Mouse (Mus musculus) heart, postnatal 14 days (tissue): ENCODE data around the gene Lrrfip2. TPM values are rescaled to one million over a fixed set of nuclear protein-coding genes. Genes with fewer than 3 reads are reported as not detected.
A peak's percentile ranks its signal among the peaks of the same experiment; 100 is the strongest.

Experiments
- DNase-seq, 2 experiments: peaks; one replicate each; pipeline ENCODE4 v3.0.0; 2021 to 2022
- intact Hi-C: fragments of 180-260 bp; cut with DNase I; formaldehyde crosslinking; loops from one replicate; pipeline ENCODE4 v1.15.1; 2025
- total RNA-seq, 2 experiments: library from RNA; stranded (reverse); gene quantifications; 2 replicates each; pipeline ENCODE4 v1.2.3; 2021

Gene Lrrfip2
- total RNA-seq, 2 experiments from 2014 or later = 85.8 to 86.9 TPM

GRCm38 (mm10) chr9:111209158-111209699 lies 91.8 kb downstream of the Lrrfip2 start:
- DNase-seq = no peak
- intact Hi-C loops = loop anchor here (5.0 kb wide), 1 partner anchor 117 kb away; no protein-coding TSS in a partner anchor

GRCm38 (mm10) chr9:111210412-111210811 lies 93.0 kb downstream of the Lrrfip2 start:
- intact Hi-C loops = loop anchor here (5.0 kb wide), 1 partner anchor 93 kb away; the partner anchor contains the start of gene Lrrfip2
- DNase-seq = no peak

GRCm38 (mm10) chr9:111211122-111212041 lies 94.0 kb downstream of the Lrrfip2 start:
- no peak for DNase-seq
- intact Hi-C loops = loop anchor here (5.0 kb wide), 1 partner anchor 94 kb away; the partner anchor contains the start of gene Lrrfip2

- intact Hi-C loops = loop anchor here (5.0 kb wide), 1 partner anchor 96 kb away; the partner anchor contains the start of gene Lrrfip2
- peak; percentile 30 for DNase-seq
Measured at GRCm38 (mm10) chr9:111213501-111213900, 96.1 kb downstream of the Lrrfip2 start.

GRCm38 (mm10) chr9:111216424-111216823 lies 99.0 kb downstream of the Lrrfip2 start:
- intact Hi-C loops = no loop called here

GRCm38 (mm10) chr9:111220551-111221080 lies 103.2 kb downstream of the Lrrfip2 start:
- intact Hi-C loops = no loop called here
- no peak for DNase-seq

More at GRCm38 (mm10) chr9:111216424-111216823, 99.0 kb downstream of the Lrrfip2 start:
- DNase-seq = no peak

GRCm38 (mm10) chr9:111221580-111221979 lies 104.2 kb downstream of the Lrrfip2 start:
- no peak for DNase-seq
- intact Hi-C loops = no loop called here

- no peak for DNase-seq
- intact Hi-C loops = no loop called here
Measured at GRCm38 (mm10) chr9:111223406-111223805, 106.0 kb downstream of the Lrrfip2 start.

- DNase-seq = peak; percentile 11 to 21
- intact Hi-C loops = no loop called here
Measured at GRCm38 (mm10) chr9:111228446-111228845, 111.1 kb downstream of the Lrrfip2 start.

GRCm38 (mm10) chr9:111234701-111235100 lies 117.3 kb downstream of the Lrrfip2 start:
- DNase-seq = no peak
- intact Hi-C loops = loop anchor here (5.0 kb wide), 1 partner anchor 142 kb away; no protein-coding TSS in a partner anchor

GRCm38 (mm10) chr9:111237726-111238125 lies 120.3 kb downstream of the Lrrfip2 start:
- DNase-seq = no peak
- intact Hi-C loops = loop anchor here (5.0 kb wide), 1 partner anchor 145 kb away; no protein-coding TSS in a partner anchor

GRCm38 (mm10) chr9:111239821-111240220 lies 122.4 kb downstream of the Lrrfip2 start:
- no peak for DNase-seq
- intact Hi-C loops = loop anchor here (5.0 kb wide), 1 partner anchor 148 kb away; no protein-coding TSS in a partner anchor

GRCm38 (mm10) chr9:111243384-111243783 lies 126.0 kb downstream of the Lrrfip2 start:
- no peak for DNase-seq
- intact Hi-C loops = no loop called here

- DNase-seq = no peak
- intact Hi-C loops = loop anchor here (5.0 kb wide), 1 partner anchor 248 kb away; no protein-coding TSS in a partner anchor
Measured at GRCm38 (mm10) chr9:111245546-111245945, 128.2 kb downstream of the Lrrfip2 start.

- peak in 1 of 2 experiments; percentile 42 for DNase-seq
- intact Hi-C loops = loop anchor here (5.0 kb wide), 1 partner anchor 250 kb away; no protein-coding TSS in a partner anchor
Measured at GRCm38 (mm10) chr9:111247682-111248246, 130.4 kb downstream of the Lrrfip2 start.

- DNase-seq = no peak
- intact Hi-C loops = no loop called here
Measured at GRCm38 (mm10) chr9:111252161-111252869, 134.9 kb downstream of the Lrrfip2 start.

GRCm38 (mm10) chr9:111260360-111260985 lies 143.1 kb downstream of the Lrrfip2 start:
- DNase-seq = peak; percentile 23 to 50
- intact Hi-C loops = no loop called here

GRCm38 (mm10) chr9:111261356-111261755 lies 144.0 kb downstream of the Lrrfip2 start:
- DNase-seq = no peak
- intact Hi-C loops = no loop called here

GRCm38 (mm10) chr9:111267998-111268397 lies 150.6 kb downstream of the Lrrfip2 start:
- DNase-seq = no peak
- intact Hi-C loops = no loop called here
